Mouse (Mus musculus): ENCODE results near the gene Spaca7.
A peak's percentile ranks its signal among the peaks of the same experiment; 100 is the strongest.

DNA sequence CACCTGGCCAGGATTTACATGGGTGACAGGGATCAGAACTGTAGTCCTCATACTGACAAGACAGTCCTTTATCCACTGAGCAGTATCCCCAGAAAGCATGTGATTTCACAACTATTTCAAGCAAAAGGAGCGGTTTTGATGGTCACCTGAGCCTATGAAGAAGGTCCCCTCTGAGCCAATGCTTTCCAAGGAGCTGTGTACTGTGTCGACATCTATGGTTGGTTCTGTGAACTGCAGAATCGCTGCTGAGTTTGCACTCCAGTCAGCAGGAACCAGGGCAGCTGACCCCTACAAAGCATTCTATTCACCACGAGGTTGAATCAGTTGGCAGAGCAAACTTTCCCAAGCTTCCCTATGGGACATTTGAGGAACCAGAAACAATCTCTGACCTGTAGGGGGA lies 8.5 kb upstream of the Spaca7 start:
- TF ChIP-seq CTCF (conservative IDR thresholded peaks at IDR 0.05; ENCODE audit: low read length) (peak; percentile 91), POU5F1 (IDR thresholded peaks at IDR 0.05; ENCODE audit: borderline replicate concordance, low read length) (no peak)

All from E14TG2a.4 (cell line).